Mouse (Mus musculus) heart, adult 2 months (tissue): ENCODE measurements around the gene Baz2b.

Experiments used
- CTCF ChIP-seq: fragments of 200-600 bp; IDR thresholded peaks from 2 replicates; pipeline ENCODE4 v1.8.1; 2022; ENCODE audit warnings: antibody characterized with exemption, mild to moderate bottlenecking, moderate library complexity
- POLR2A ChIP-seq: fragments of 200-500 bp; IDR thresholded peaks from 2 replicates; pipeline ENCODE4 v1.6.1; 2011; ENCODE audit warnings: mild to moderate bottlenecking, low read depth, low read length, control low read depth; ENCODE audit not compliant: insufficient read depth

GRCm38 (mm10) chr2:60077631-60078030 lies 132.0 kb downstream of the Baz2b start:
- no peak for TF ChIP-seq POLR2A
- no peak for TF ChIP-seq CTCF
